Mouse (Mus musculus) CD4-positive helper T cell, adult 2 months (primary cell): Measurements from ENCODE around the gene Fam20c.

ENCODE experiments used
- DNase-seq: peaks from one replicate; pipeline ENCODE4 v3.0.0-alpha.2; 2012; ENCODE audit warnings: low read depth, missing footprints, low spot score

Gene Fam20c

GRCm38 (mm10) chr5:138754303-138755120, at the start of gene Fam20c:
Fam20c (plus strand) TSS chr5:138754514.
- DNase-seq: peak; percentile 25

- no peak for DNase-seq
Measured at GRCm38 (mm10) chr5:138707367-138707766, 46.9 kb upstream of the Fam20c start.

- DNase-seq: no peak
Measured at GRCm38 (mm10) chr5:138708591-138708990, 45.7 kb upstream of the Fam20c start.

DNA sequence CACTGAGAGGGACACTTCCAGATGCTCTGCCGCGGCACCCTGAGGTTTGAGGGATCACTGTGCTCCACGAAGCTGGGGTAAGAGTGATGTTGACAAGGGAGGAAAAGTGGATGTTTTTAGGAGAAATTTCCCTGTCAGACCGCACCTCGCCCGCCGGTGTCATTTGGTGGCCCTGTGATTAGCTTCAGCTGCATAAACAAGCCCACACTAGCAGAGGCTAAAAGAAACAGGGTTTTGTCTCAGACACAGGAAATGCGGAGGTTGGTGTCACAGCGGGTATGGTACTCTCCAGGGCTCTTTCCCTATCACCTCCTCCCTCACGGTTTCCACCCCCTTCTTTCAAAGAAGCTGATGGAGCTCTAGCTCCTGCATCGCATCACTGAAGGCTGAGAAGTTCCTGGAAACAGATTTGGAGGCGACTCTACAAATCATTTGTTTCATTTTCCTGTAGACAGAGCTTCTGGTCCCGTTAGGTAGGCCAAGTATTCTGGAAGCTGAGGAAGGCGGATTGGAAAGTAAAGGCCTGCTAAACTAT, 38.7 kb upstream of the Fam20c start:
- no peak for DNase-seq

- DNase-seq: no peak
Measured at GRCm38 (mm10) chr5:138720329-138721190, 33.8 kb upstream of the Fam20c start.

DNA sequence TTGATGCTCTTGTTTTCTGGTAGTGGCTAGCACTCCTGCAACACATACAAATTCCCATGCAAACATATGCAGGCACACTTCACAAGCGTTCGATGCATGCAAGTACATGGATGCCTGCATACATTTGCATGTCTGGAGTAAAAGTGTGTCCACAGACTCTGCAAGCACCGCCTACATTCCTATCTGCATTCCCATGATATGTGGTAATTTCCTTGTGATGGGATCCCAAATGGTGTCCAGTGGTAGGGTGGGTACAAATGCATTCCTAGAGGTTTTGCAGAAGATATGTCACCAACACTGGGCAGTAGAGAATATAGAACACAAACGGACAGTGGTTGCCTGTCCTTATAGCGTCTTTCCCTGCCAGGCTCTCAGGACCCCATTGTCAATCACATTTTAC, 29.9 kb upstream of the Fam20c start:
- no peak for DNase-seq

DNA sequence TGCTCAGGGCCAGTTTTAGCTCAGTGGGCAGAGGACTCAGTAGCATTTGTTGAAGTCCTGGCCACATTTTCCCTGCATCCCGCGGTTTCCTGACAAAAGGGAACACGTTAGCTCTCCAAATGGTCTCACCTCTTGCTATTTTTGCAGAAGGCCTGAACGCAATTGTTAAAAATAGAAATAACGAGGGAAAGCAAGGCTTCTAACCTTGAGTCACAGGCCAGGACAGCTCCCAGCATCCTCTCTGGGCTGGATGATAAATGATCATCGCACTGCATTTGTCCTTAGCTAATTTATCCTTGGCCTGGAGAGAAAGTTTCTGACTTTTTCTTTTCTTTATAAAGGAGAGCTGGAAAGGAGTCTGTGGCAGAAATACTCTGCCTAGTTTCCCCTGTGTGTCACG, 29.2 kb upstream of the Fam20c start:
- no peak for DNase-seq

GRCm38 (mm10) chr5:138730863-138731262, 23.5 kb upstream of the Fam20c start:
- no peak for DNase-seq

DNA sequence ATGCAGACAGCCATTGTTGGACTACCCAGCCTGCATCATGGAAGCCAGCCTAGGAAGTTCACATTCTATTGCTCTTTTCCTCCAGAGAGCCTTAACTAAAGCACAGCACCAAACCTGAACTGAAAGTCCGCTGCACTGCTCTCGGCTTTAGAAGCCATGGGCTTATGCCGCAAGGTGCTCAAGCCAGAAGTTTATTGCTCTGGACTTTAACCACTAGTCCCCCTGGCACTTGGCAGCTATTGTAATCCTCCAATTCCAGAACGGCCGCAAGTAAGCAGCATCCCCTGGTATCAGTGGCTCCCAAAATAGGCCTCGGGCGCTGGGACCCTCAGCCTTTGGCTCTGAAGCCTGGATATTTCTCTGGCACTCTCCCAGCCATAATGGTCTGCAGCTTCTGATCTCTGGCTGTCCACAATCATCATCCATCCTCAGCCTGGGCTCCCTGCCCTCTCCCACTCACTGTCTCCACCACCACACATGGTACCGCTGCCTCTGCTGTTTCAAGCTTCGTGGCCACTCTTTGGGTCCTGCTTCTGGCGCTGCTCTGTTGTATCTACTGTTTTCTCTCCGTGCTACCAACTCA, 20.9 kb upstream of the Fam20c start:
- DNase-seq: no peak

GRCm38 (mm10) chr5:138734018-138734417, 20.3 kb upstream of the Fam20c start:
- DNase-seq: no peak

DNA sequence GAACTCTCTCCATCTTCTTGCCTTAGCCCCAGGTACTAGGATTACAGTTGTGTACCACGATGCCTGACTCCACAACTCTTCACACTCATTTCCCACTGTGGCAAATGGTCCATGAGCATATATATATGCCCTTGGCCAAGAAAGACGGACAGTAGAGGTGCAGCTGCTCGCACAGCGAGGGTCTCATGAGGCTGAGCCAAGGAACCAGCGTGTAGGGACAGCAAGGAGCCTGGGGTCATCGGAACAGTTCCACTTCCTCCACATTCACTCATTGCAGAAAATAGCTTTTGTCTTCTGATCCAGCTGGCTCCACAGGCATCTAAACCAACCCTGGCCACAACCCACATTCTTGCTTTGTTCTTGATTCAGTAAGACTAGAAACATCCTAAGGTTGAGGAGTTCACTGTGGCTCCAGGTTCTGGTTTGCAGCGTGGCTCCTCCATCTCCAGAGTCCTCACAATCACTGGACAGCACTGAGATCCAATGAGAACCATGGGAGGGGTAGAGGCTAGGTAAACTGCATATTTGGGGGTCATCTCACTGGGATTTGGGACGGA, 19.0 kb upstream of the Fam20c start:
- no peak for DNase-seq

GRCm38 (mm10) chr5:138740150-138740549, 14.2 kb upstream of the Fam20c start:
- DNase-seq: no peak

- no peak for DNase-seq
Measured at GRCm38 (mm10) chr5:138741516-138741915, 12.8 kb upstream of the Fam20c start.

- no peak for DNase-seq
Measured at GRCm38 (mm10) chr5:138742281-138742680, 12.0 kb upstream of the Fam20c start.

GRCm38 (mm10) chr5:138743631-138744030, 10.7 kb upstream of the Fam20c start:
- DNase-seq: no peak

- DNase-seq: no peak
Measured at GRCm38 (mm10) chr5:138745378-138746099, 8.8 kb upstream of the Fam20c start.

DNA sequence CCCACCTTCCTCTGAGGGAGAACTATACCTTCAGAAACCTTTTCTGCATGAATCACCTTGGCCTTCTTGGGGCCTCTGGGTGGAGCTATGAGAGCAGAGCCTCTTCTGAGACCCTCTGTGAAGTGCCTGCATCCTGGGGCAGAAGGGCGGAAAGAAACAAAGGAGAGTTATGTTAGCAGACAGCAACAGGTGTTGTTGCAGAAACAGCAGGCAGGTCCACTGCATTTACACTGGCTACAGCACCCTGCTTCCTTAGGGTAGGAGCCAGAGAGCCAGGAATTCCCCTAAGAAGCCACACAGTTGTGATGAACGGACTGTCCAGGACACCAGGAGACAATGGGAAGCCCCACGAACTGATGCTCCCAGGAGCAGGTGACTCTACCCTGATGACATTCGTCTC, 1.0 kb upstream of the Fam20c start:
- DNase-seq: no peak

- no peak for DNase-seq
Measured at GRCm38 (mm10) chr5:138753946-138754302, 390 bp upstream of the Fam20c start.

- DNase-seq: no peak
Measured at GRCm38 (mm10) chr5:138755121-138755452, 773 bp downstream of the Fam20c start.

DNA sequence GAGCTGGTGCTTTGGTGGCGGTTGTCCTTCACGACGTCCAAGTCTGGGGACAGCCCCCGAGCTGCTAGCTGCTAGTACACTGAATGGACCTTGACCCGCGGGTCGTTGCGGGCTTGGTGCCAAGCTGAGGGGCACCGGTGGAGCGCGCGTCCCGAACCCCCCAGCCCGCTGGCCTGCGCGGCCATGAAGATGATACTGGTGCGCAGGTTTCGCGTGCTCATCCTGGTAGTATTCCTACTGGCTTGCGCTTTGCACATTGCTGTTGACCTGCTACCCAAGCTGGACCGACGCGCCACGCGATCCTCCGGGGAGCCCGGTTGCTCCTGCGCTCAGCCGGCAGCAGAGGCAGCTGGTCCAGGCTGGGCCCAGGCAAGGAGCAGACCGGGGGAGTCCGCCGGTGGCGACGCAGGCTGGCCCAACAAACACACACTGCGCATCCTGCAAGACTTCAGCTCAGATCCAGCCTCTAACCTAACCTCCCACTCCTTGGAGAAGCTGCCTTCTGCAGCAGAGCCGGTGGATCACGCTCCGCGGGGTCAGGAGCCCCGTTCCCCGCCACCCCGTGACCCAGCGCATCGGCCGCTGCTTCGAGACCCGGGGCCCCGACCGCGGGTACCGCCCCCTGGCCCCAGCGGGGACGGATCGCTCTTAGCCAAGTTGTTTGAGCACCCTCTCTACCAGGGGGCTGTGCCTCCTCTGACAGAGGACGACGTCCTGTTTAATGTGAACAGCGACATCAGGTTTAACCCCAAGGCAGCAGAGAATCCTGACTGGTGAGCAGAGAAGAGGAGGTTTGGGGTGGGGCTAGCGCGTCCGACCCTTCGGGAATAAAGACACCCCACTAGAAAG, 1.4 kb downstream of the Fam20c start:
- no peak for DNase-seq
